Mouse (Mus musculus) adrenal gland (tissue): ENCODE data around the gene Syn3.
"Not testable (repeated sequence)": the region's sequence is repeated elsewhere in the genome, so short reads cannot be mapped to it uniquely, and the experiment has no call there.

Experiments
- intact Hi-C: fragments of 180-260 bp; cut with DNase I; formaldehyde crosslinking; loops from one replicate; pipeline ENCODE4 v1.15.1; 2025
- long read RNA-seq, 2 experiments: library from polyadenylated mRNA; unstranded; transcript quantifications; one replicate each; pipeline ENCODE4 v2.0.0; 2020; ENCODE audit warnings: borderline replicate concordance in 1 of 2; ENCODE audit not compliant: insufficient replicate concordance in 1 of 2

Gene Syn3
- long read RNA-seq, experiment 1, partial matches to known transcripts, result 0 of 15 reads
- long read RNA-seq, experiment 1, other reads (novel, unspliced or antisense), result 15 of 15 reads
- long read RNA-seq, experiment 2, partial matches to known transcripts, result 0 of 16 reads
- long read RNA-seq, experiment 2, other reads (novel, unspliced or antisense), result 16 of 16 reads

DNA sequence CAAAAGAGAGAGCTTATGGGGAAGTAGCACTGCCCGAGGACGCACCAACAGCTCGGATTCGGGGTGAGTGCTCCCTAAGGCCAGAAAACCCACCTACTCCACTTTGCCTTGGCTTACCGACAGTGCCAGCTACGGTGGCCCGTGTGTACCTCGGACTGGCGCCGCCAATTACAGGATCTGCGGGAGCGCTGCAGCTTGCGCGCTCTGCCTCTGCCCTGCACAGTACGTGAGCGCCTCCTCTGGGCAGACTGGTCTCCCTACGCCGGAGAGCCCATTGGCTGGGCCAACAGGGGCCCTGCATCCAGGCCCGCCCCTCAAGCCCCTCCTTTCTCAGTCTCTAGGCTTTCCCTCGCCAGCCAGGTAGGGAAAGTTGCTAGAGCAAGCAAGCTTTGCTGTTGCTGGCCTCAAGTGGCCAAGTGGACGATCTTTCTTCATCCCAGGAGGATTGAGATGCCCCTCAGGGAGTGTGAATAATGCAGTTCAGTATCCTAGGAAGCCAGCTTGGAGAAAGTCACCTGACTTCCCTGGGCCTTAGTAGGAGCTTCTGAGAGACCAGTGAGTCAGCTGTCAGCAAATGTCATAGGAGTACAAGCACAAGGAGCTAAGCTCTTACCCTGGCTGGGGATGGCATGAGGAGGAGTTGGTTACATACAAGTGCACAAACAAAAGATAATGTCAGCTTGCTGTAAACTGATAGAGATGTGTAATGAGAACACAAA lies at the start of gene Syn3:
TSS of gene Syn3 (minus strand) at position 224 of the 719 bp plus-strand sequence.
- intact Hi-C loops, result no loop called here

DNA sequence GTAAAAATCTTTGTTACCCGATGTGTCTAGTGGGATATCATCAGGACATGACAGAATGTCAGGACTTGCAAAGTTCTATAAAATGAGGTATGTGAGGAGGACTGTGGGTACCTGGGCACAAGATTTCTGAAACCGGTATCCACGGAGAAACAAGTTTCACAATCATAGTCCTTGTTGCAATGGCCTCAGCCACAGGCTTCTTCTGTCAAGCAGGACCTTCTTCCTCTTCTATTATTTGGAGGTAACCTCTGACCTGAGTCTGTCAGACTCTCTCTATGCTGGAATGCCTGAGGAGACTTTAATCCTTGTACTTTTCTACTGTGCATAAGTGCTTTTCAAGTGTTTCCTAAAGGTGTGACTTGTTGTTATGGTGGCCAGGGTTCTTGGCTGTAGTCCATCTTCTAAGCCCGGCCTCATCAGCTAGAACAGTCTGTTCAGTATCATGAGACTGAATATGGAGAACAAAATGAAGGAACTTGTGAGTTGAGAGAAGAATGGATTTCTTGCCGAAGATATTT lies 27.7 kb upstream of the Syn3 start:
- intact Hi-C loops, result not testable (repeated sequence)

DNA sequence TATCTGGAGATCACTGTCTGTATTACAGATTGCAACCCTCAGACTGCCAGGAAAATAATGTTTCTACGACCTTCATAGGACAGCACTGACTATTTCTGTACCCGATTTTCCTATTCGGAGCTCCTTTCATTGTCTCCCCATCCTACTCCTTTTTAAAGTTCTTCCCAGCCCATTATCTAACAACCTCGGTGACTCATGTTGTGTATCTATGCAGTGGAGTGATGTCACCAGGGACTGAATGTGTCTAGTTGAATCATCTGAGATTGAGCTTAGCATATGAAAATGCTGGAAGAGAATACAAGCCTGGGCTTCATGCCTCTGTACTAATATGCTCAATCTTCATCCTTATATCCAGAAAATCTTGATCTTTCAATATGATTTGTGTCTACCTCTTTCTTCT lies 15.1 kb upstream of the Syn3 start:
- intact Hi-C loops, result no loop called here

DNA sequence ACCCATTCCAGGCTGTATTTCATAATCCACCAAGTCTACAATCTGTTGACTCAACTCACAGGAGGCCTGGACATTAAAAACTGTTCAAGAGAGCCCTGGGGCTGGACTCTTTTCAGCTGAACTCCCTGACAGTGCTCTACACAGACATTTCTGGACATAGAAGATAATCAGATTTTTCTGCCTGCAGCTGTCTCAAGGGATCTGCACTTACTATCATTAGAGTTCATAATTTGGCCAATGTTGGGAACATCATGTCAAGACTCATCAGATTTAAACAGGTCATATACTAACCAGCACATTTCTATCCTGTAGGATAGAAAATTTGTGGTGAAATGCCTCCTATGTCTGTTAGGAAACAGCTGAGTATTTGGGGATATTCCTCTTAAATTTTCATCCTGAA lies 12.2 kb upstream of the Syn3 start:
- intact Hi-C loops, result no loop called here

DNA sequence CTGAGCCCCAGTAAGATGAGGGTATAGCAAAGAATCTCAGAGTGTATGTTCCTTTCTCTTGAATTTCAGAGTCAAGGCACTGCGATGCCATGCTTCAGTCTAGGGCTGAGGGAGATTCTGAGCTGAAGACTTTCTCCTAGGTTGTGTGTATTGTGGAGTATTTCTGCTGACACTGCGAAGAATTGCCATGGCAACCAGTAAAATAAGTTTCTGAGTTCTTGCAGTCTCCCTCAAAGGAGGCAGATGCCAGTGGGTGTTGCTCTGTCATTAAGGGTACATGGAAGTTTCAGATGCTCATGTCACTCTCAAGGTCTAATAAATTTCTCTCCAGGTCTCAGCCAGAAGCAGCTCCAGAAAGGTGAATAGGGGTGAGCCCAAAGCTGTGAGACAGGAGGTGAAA lies 3.4 kb upstream of the Syn3 start:
- intact Hi-C loops, result no loop called here

DNA sequence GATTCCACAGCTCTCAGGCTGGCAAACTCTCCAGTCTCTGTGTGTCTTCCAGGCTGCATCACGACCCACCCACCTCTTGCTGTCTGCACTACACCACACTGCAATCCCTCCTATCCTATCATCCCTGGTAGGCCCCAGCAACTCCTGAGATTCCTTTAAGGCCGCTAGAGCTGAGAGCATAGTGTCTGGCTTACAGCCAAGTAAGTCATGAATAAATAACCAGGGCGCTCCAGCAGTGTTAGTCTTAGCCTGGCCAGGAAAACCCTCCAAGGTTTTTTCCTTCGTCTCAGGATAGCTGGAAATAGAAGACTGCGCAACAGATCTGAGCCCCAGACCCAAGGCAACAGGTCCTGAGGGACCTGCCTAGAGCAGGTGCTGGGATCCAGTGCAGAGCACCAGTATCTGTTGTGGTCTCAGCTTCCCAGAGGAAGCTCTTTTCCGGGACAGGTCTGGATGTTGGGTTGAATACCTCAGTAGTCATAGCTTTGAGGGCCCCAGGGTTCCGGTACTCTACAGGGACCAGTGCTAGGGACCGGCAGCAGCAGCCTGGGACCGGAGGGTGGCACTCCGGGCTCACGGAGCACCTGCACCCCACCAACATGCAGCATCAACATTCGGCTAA lies 534 bp downstream of the Syn3 start:
- intact Hi-C loops, result no loop called here

DNA sequence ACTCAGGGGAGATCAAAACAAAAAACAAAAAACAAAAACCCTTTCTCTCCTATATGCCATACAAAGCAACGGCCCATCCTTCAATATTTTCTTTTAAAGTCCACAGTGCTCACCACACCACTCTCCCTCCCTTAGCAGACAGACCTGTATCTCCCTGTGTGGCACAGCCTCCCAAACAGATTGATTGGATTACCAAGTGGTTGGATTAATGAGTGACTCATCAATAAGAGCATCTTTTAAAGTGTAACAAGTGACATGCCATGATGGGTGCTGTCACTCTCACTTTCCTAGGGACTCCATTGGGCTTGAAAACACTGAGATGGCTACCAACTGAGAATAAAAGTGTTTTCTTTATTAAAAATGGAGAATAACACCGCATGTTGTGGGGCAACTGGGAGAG lies 2.8 kb downstream of the Syn3 start:
- intact Hi-C loops, result no loop called here

DNA sequence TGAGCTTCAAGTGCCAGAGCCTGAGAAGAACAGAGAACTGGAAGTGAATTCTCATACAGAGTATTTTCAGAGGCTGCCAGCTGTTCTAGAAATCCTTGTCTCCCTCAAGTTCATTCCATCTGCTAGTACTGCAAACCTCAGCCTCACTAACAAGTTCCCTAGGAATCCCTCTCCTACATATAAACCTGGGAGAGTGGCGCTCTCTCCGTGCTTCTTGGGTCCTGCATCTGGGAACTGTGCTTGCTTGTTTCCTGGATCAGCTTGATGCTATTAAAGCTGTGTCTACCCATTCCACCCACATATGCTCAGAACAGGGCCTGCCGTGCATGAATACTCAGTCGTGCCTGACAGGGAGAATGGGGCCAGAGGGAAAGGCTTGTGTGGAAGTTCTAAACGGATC lies 5.6 kb downstream of the Syn3 start:
- intact Hi-C loops, result no loop called here

DNA sequence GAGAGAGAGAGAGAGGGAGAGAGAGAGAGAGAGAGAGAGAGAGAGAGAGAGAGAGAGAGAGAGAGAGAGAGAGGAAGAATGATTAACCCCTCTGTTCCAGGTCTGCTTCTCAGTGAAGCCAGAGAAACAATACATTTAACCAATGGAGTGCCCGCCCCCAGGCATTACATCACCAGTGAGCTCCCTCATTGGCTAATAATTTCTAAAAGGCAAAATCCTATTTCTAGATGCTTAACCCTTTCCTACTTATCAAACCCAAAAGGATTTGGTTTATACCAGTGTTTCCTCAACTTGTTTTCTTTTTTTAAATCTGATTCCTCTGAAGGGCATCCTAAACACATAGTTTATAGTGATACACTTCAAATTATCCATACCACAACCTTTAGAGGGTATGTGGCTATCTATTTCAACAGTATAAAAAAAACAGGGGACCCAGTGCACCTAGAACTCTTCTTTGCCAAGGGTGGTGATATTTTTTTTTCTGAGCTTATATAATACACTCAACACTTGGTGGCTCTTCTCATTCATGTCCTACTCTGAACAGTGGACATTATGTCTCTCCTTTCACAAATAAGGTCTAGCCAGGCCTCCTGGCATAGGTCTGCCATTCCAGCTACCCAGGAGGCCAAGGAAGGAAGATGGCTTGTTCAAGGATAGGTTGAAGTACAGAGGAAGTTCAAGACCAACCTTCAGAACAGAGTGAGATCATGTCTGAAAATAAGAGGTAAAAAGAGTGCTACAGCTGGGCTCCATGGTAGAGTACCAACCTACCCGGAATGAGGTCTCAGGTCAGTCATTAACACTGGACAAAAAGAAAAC lies 6.4 kb downstream of the Syn3 start:
- intact Hi-C loops, result no loop called here

DNA sequence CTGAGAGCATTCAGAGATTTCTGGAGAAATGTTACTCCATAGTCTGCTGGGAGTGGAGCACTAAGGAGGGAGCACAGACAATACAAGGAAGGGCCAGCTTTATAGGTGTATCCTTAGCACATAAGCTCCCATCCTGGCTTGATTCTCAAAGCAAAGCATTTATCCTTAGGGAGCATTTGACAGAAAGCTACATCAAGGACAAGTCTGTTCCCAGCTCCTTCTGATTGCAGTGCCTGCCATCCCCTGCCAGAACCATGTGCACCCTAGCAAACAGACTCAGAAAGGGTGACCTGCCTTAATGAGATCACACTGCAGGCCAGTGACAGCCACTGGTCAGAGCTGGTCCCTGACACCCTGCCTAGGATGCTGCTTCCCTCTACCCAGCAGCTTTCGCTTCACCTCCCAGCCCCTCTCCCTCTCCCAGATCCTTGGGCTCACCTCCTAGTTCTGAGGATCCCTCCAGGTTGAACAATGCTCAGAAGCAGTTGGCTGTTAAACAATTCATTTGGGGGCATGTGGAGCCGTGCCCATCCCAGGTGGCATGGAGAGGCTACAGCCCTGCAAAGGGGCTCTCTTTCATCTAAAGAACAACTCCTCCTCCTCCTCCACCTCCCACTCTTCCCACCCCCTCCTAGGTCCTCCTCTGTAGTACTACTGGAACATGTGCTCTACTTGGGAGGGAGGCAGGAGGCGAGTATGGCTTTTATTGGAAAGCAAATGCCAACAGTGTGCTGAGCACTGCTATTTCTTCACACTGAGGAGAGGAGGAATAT lies 7.2 kb downstream of the Syn3 start:
- intact Hi-C loops, result no loop called here

DNA sequence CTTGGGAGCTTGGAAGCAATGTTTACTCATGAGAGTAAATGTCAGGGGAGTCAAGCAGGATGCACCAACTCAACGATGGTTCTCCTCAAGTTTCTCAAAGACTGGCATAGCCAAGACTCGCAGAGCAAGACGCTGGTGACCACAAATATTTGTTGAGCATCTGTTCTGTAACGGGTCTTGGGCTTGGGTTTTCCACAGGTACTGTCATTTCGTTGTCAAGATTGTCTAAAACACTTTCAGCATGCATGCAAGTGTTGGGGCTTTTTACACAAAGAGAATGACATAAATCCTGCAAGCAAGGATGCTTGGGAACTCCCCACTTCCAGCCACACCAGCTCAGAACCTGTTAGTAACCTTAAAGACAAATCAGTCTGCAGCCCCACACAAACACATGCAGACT lies 10.2 kb downstream of the Syn3 start:
- intact Hi-C loops, result no loop called here

DNA sequence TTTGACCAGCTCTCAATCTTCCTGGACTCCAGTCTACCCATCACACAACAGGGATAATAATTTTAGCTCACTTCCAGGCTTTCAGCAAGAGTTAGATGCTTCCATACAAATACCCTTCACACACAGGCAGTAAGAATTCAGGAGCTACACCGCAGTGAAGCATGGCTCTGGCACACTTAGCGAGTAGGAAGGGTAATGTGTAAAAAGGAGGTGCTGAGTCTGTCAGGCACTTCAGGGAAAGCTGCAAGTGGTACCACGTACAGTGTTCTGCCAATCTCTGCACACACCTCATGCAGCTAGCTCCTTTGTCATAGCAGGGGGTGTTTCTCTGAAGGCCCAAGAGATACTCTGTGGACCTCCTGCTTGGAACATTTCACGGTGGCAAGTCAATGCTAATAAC lies 12.7 kb downstream of the Syn3 start:
- intact Hi-C loops, result no loop called here

DNA sequence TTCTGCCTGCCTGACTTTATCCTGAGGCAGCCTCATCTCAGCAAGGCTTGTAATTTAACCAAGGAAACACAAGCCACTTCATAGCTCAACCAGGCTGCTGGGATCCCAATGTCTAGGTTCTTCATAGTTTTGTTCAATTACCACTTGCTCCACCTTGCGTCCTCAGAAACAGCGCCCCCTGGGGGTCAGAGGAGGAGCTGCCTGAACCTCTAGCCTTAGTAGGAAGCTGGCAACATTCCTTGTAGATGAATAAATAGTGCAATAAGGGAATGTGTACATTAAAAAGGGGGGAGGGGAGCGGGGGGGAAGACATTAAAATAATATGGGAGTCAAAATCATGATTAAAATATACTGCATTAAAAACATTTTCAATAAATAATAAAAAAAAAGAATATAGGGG lies 14.7 kb downstream of the Syn3 start:
- intact Hi-C loops, result no loop called here

DNA sequence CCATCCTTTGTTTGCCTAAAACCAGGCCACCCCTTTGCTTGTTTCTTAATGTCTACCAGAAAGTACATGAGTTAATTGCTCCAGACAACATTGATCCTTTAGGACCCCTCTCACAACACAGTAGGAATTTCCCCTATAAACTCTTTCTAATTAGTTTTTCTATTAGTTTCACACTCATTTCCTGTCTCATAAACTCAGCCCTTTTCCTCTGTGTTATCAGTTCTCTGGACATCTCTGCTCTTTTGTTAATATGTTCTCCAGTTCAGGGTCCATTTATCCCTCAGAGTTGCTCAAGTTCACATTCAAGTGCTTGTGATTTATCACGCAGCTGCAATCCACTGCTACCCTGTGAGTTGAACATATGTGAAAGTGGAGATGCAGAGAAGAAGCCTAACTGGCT lies 16.2 kb downstream of the Syn3 start:
- intact Hi-C loops, result no loop called here

DNA sequence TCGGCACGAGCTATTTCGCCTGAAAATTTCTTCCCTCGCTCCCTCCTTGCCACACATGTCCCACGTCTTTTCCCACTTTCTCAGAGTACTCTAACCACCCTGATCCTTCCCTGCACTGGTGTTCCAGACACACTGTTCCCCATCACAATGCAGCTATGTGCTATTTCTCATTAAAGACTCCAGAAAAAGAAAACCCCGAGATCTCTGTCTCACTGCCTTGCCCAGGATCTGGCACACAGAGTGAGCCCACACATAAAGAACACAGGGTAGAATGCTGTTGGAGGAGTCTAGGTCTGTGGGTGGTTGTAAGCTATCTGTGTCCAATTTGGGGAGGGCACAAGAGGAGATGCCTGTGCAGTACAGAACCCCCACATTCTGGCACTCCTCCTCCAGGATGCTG lies 18.0 kb downstream of the Syn3 start:
- intact Hi-C loops, result no loop called here

DNA sequence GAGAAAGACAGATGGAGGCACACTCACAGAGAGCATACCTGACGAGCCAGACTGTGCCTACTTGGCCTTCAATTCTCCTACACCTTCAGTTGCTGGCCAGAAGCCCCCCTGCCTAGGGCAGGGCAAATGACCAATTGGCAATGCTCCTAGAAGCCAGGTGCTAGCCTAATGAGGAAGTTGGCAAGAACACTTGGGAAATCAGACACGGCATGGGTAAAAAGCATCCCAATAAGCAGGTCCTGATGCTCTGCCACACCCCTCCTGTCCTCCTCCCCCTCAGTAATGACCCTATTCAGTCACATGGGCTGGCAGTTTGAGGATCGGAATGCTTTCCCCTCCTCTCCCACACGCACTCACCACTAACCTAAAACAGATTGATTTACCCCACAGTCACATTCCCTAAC lies 19.0 kb downstream of the Syn3 start:
- intact Hi-C loops, result no loop called here

DNA sequence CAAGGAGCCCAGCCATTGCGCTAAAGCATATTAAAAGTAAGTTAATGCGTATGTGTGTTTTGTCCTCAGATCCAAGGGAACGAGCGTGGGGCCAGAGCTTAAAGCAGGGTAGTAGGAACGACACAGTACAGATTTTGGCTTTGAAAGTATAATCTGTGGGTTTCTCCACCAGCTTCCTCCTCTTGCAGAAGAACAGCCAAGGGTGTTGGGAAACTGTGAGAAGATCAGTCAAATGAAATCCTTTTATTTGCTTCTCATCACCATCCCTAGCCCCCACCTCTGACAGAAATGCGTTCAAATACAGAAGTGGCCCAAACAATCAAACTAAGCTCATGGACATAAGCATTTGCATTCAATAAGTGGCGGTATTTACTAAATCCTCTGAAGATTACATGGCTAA lies 22.0 kb downstream of the Syn3 start:
- intact Hi-C loops, result no loop called here

DNA sequence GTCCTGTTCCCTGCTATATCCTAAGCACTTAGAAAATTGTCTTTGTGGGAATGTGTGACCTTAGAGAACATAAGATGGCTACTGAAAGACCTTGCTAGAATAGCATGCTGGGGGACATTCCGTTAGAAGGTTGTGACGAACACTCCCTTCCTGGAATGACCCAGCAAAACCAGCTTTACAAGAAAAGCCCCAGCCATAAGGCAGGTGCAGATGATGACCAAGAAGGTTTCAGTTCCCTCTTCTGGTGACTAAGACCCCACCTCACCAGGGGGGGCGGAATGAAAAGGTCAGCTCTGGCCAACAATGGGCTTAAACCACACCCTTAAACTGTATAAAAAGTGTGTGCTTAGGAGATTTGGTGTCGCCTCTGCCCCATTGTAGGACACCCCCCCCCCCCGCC lies 23.4 kb downstream of the Syn3 start:
- intact Hi-C loops, result no loop called here

DNA sequence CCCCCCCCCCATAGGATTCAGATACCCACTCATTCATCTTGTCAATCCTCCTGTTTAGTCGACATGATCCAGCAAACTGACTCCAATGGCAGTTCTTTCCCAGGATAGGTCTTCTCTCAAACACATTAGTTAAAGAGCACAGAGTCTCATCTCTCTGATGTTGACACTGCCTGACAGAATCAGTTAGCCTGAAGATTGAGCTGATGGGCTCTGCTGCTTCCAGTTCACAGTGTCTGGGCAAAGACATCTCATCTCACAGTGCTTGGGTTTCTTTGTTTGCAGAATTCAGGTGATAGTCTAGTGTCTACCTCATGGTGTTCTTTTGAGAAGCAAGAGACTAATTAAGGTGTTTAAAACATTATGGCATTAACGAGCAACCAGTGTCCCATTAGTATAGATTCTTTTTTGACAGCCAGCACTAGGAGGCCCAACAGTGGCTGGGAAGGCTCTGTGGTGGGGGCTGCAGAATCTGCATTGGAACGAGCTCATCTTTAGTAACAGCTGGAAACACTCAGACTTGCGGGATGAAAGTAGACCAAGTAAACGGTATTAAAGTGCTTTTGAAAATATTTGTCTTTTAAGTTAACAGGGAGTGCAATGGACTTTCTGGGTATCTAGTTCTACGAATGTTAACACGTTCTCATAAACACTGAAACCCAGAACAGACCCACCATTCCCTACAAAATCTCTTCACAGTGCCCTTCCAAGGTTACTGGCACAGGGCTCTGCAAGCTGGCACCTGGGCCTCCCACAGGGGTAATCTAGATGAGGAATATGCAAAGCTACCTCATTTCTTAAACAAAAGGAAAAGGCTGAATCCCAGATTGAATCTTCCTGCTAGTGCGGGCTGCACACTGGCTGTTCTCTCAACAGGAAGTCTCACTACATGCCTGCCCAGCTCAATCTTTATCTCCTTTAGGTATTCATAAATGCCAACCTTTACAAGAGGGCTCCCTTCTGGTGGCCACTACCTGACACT lies 24.2 kb downstream of the Syn3 start:
- intact Hi-C loops, result loop anchor here (5.0 kb wide), 1 partner anchor 258 kb away; no protein-coding TSS in a partner anchor
